ENCODE assay signal across 8 mouse cellular contexts in the genomic region with DNA sequence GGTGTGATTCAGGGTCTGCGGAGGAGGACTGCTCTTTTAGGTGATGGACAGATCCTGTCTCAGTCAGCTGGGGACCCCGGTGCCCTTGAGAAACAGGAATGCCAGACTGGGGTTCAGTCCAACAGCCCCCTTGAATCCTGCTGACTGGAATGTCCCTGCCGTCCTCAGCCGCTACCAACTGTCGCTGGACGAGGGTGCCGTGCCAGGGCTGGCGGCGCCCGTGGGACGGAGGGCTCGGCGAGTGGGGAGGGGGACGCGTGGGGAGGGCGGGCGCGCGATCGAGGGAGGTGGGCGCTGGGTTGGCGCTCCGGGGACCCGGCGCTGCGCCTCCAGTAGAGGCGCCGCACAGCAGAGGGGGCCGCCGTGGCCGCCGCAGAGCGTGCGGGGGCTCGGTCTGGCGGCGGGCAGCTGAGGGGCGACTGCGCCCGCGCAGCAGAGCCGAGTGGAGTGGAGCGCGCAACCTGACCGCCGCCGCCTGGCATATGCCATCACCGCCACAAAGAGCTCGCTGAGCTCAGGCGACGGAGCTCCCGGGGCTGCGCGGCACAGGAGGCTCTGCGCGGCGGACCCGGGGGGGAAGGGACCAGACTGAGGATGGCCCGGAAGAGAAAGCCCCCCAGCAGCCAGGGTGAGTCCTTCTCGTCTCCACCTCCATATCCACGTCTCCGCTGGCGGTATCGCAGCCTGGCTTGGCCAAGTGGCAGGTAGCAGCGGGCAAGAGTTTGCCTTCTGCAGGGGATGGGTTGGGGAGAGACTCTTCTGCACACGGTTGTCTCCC. TPM values are rescaled to one million over a fixed set of nuclear protein-coding genes. Genes with fewer than 3 reads are reported as not detected.
DNase-seq lines count a peak whose midpoint lies in the region; ATAC-seq and TF ChIP-seq lines count a peak whose summit lies in the region.
"Had no signal": no experiment of that assay in that cellular context is flagged by ENCODE, and none has a peak within 500 bp of the region (broad histone marks: within the 10 kb centered on the region; RNA-seq: fewer than 3 reads in every experiment).

A gene (plus strand): TSS at position 266 of the 778 bp plus-strand sequence.

- H3K4me2 ChIP-seq in limb, embryonic 13.5 days (replicated peaks) = peak within 1 kb of the TSS; percentile 94

- peak; percentile 76 for ATAC-seq in limb, embryonic 13.5 days (ENCODE audit: low FRiP score, low read depth)

- no peak for TF ChIP-seq CTCF in testis, adult 2 months (IDR thresholded peaks at IDR 0.05; ENCODE audit: control insufficient read depth, insufficient read depth, insufficient replicate concordance, low read depth, low read length)

- 0 out of 2 replicates have a peak, but pooled peaks cover 2% of the 10 kb centered on the region for H3K9me3 ChIP-seq in hindbrain, embryonic 10.5 days
- H3K9me3 ChIP-seq in limb, embryonic 13.5 days = no peaks in the 10 kb centered on the region

- WGBS in hindbrain, embryonic 10.5 days = under 1% methylated on average over 66 of the region's 66 CpGs
- under 1% methylated on average over 53 of the region's 66 CpGs for WGBS in limb, embryonic 13.5 days

- H3K4me3 ChIP-seq in testis, adult 2 months (ENCODE audit: control insufficient read depth, low read depth, low read length) = peak within 1 kb of the TSS; percentile 41
- H3K4me3 ChIP-seq in hindbrain, embryonic 10.5 days = peak within 1 kb of the TSS; percentile 79
- peak within 1 kb of the TSS; percentile 55 for H3K4me3 ChIP-seq in limb, embryonic 13.5 days
- H3K4me3 ChIP-seq: erythroblast, embryonic 14.5 days had no signal

- DNase-seq in testis, postnatal 10 days (ENCODE audit: low spot score) = no peak
- DNase-seq in embryo, embryonic 11 days = peak; percentile 67
- DNase-seq in hindbrain, embryonic 10.5 days (ENCODE audit: low spot score) = peak; percentile 57
- peak; percentile 71 for DNase-seq in retina, embryonic 14.5 days (ENCODE audit: low spot score)
- DNase-seq in thymus, adult 18-20 months = no peak

- H3K27me3 ChIP-seq in testis, adult 2 months (ENCODE audit: control insufficient read depth, insufficient read depth, low read length) = no peaks in the 10 kb centered on the region
- peaks cover 59% of the 10 kb centered on the region for H3K27me3 ChIP-seq in hindbrain, embryonic 10.5 days (ENCODE audit: insufficient read depth, poor library complexity, severe bottlenecking)
- H3K27me3 ChIP-seq in limb, embryonic 13.5 days = peaks cover 57% of the 10 kb centered on the region

- peaks cover 4% of the 10 kb centered on the region; the same call in 1 of the 2 replicates for H3K4me1 ChIP-seq in testis, adult 2 months (ENCODE audit: control insufficient read depth, insufficient read depth, low read length)
- peaks cover 42% of the 10 kb centered on the region for H3K4me1 ChIP-seq in hindbrain, embryonic 10.5 days (replicated peaks)
- peaks cover 11% of the 10 kb centered on the region for H3K4me1 ChIP-seq in limb, embryonic 13.5 days

- H3K27ac ChIP-seq in testis, adult 2 months (ENCODE audit: control insufficient read depth, insufficient read depth, low read depth, low read length) = no peak within 1 kb of the TSS
- peak within 1 kb of the TSS; percentile 88 for H3K27ac ChIP-seq in hindbrain, embryonic 10.5 days
- no peak within 1 kb of the TSS for H3K27ac ChIP-seq in limb, embryonic 13.5 days

- no peaks in the 10 kb centered on the region for H3K36me3 ChIP-seq in testis, adult 2 months (ENCODE audit: control insufficient read depth, insufficient read depth, low read length)
- no peaks in the 10 kb centered on the region for H3K36me3 ChIP-seq in hindbrain, embryonic 10.5 days
- H3K36me3 ChIP-seq in limb, embryonic 13.5 days = no peaks in the 10 kb centered on the region

- H3K9ac ChIP-seq in limb, embryonic 13.5 days = peak within 1 kb of the TSS; percentile 67

- TF ChIP-seq POLR2A in testis, adult 2 months (IDR thresholded peaks at IDR 0.05; ENCODE audit: control insufficient read depth, low read depth, low read length) = no peak

RNA-seq across cellular contexts. Expression of the gene that starts here (rescaled TPM):
- 3.0 and 3.7 TPM in 2 replicates for polyA plus RNA-seq in testis, adult 2 months (2012; rRNA removed)
- polyA plus RNA-seq in hindbrain, embryonic 10.5 days (2016; fragmentation: Nextera tagmentation; extraction: Ambion mirVana) = 4.5 and 7.6 TPM in 2 replicates
- 1.0 TPM in 2 replicates for polyA plus RNA-seq in limb, embryonic 13.5 days (2015; fragmentation: Nextera tagmentation; extraction: Ambion mirVana)
- polyA plus RNA-seq: erythroblast, embryonic 14.5 days had no signal

Comparison
In these comparisons a context has a peak if more than half of its experiments do, and no peak if none do; other contexts are left out.
1. DNase-seq: peak in embryo, embryonic 11 days (single experiment), hindbrain, embryonic 10.5 days (single experiment) and retina, embryonic 14.5 days (single experiment); none in testis, postnatal 10 days (single experiment) and thymus, adult 18-20 months (0 of 2).
2. Peak in every context shown above with its lines, with median percentiles within 50 percentile points of each other: H3K4me3 ChIP-seq.